Mouse (Mus musculus) embryonic fibroblast, embryonic 13.5 days (primary cell): Measurements from ENCODE around the gene Il20rb.

ENCODE experiments used
- CTCF ChIP-seq: IDR thresholded peaks from 2 replicates; pipeline ENCODE4 v1.5.1; 2011; ENCODE audit warnings: mild to moderate bottlenecking, control low read depth, low read length, moderate library complexity, borderline replicate concordance; ENCODE audit not compliant: insufficient read depth
- POLR2A ChIP-seq: IDR thresholded peaks from 2 replicates; pipeline ENCODE4 v1.6.1; 2011; ENCODE audit warnings: low read depth, mild to moderate bottlenecking, control low read depth, low read length, moderate library complexity

- peak; percentile 73 for TF ChIP-seq CTCF
- no peak for TF ChIP-seq POLR2A
These were observed 40.4 kb downstream of the Il20rb start for GRCm38 (mm10) chr9:100446059-100446686.
